Mouse (Mus musculus): Measurements from ENCODE around the gene Mycl.

DNA sequence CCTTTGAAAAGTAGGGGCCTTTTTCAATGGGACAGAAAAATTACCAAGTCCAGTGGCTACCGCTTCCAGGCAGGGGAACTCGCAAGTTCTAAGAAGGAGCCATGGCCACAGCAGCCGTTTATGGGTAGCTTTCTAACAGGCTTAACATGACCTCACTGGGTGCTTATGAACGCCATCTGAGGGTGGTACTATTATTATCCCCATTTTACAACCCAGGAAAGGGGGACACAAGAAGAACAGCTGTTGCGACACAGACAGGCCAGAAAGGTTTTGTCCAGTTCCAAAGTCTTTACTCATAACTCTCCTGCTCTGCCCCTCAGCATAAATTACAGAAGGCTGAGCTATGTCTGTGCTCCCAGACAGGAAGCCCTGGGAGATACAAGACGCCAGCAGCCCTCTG is 33.9 kb upstream of the Mycl start:
- no peak for TF ChIP-seq CTCF (IDR thresholded peaks at IDR 0.05; ENCODE audit: low read depth, low read length)
- TF ChIP-seq GATA1 (IDR thresholded peaks at IDR 0.05; ENCODE audit: borderline replicate concordance, low read length): no peak
- TF ChIP-seq GATA2 (IDR thresholded peaks at IDR 0.05; ENCODE audit: borderline replicate concordance, low read depth, low read length): no peak
